Mouse (Mus musculus) hindbrain, embryonic 11.5 days (tissue): ENCODE data around the gene Mlst8. TPM values are rescaled to one million over a fixed set of nuclear protein-coding genes. Genes with fewer than 3 reads are reported as not detected.
"Not testable (repeated sequence)": the region's sequence is repeated elsewhere in the genome, so short reads cannot be mapped to it uniquely, and the experiment has no call there.

ENCODE experiments used
- ATAC-seq: fragments of 200-750 bp; cut with Nextera tagmentation; 2 replicates; pipeline ENCODE4 v1.8.0; 2017; ENCODE audit warnings: mild to moderate bottlenecking, moderate TSS enrichment, moderate library complexity; ENCODE audit not compliant: low FRiP score
- DNase-seq: peaks from one replicate; pipeline ENCODE4 v3.0.0-alpha.2; 2015; ENCODE audit warnings: low spot score
- H3K27ac ChIP-seq: fragments of 300-500 bp; sonication (generic); 2 replicates; pipeline ENCODE4 v1.5.1; 2014; ENCODE audit warnings: mild to moderate bottlenecking, low read depth, low read length
- H3K27me3 ChIP-seq: fragments of 300-500 bp; sonication (generic); 2 replicates; pipeline ENCODE4 v1.6.1; 2014; ENCODE audit warnings: mild to moderate bottlenecking, low read length, moderate library complexity, mixed read lengths; ENCODE audit not compliant: control insufficient read depth, insufficient read depth
- H3K36me3 ChIP-seq: fragments of 300-500 bp; sonication (generic); 2 replicates; pipeline ENCODE4 v1.6.1; 2014; ENCODE audit warnings: mild to moderate bottlenecking, low read length, moderate library complexity, mixed read lengths; ENCODE audit not compliant: control insufficient read depth, insufficient read depth
- H3K4me1 ChIP-seq: fragments of 300-500 bp; sonication (generic); replicated peaks from 2 replicates; pipeline ENCODE4 v1.6.1; 2014; ENCODE audit warnings: low read length, mixed read lengths; ENCODE audit not compliant: control insufficient read depth, insufficient read depth
- H3K4me2 ChIP-seq: fragments of 300-500 bp; sonication (generic); replicated peaks from 2 replicates; pipeline ENCODE4 v1.6.1; 2014; ENCODE audit warnings: mild to moderate bottlenecking, low read depth, low read length
- H3K4me3 ChIP-seq: fragments of 300-500 bp; sonication (generic); 2 replicates; pipeline ENCODE4 v1.5.1; 2014; ENCODE audit warnings: low read depth, low read length
- H3K9ac ChIP-seq: fragments of 300-500 bp; sonication (generic); 2 replicates; pipeline ENCODE4 v1.6.1; 2014; ENCODE audit warnings: low read depth, low read length
- H3K9me3 ChIP-seq: fragments of 300-500 bp; sonication (generic); 2 replicates; pipeline ENCODE4 v1.6.1; 2016; ENCODE audit warnings: low read length; ENCODE audit not compliant: control insufficient read depth
- WGBS: fragments of 180-500 bp; shearing (Covaris S2); extraction: QIAGEN DNeasy Blood & Tissue Kit; methylation state at CpG from one replicate; pipeline ENCODE4 v1.1.7; 2014; 5-methylcytosine and 5-hydroxymethylcytosine counted together
- polyA plus RNA-seq: library from polyadenylated mRNA; unstranded; fragments of >200 nt; fragmentation: Nextera tagmentation; extraction: Ambion mirVana; gene quantifications from 2 replicates; pipeline ENCODE4 v1.2.1, GENCODE M21; 2014

Gene Mlst8
- polyA plus RNA-seq, 1 experiment from 2014 or later: 37.7 TPM

- DNase-seq (no peak), ATAC-seq (no peak)
- no peak overlapping the region for H3K4me3 ChIP-seq
- H3K36me3 ChIP-seq: no peaks in the 10 kb centered on the region
- no peak overlapping the region for H3K27ac ChIP-seq
- H3K9ac ChIP-seq: no peak overlapping the region
- no peak overlapping the region for H3K4me2 ChIP-seq
- H3K9me3 ChIP-seq: no peaks in the 10 kb centered on the region
- H3K4me1 ChIP-seq: no peaks in the 10 kb centered on the region
- WGBS: 58% methylated on average over 6 of the region's 6 CpGs
- H3K27me3 ChIP-seq: no peaks in the 10 kb centered on the region
Measured at GRCm38 (mm10) chr17:24463374-24464133, 15.3 kb downstream of the Mlst8 start.

- no peaks in the 10 kb centered on the region for H3K4me1 ChIP-seq
- no peaks in the 10 kb centered on the region for H3K27me3 ChIP-seq
- H3K4me3 ChIP-seq: no peak overlapping the region
- H3K36me3 ChIP-seq: no peaks in the 10 kb centered on the region
- H3K27ac ChIP-seq: no peak overlapping the region
- no peak overlapping the region for H3K9ac ChIP-seq
- ATAC-seq (no peak), DNase-seq (no peak)
- no peaks in the 10 kb centered on the region for H3K9me3 ChIP-seq
- no peak overlapping the region for H3K4me2 ChIP-seq
- WGBS: 100% methylated on average over 1 of the region's 1 CpGs
Measured at GRCm38 (mm10) chr17:24462932-24463331, 15.9 kb downstream of the Mlst8 start.

GRCm38 (mm10) chr17:24461580-24461979 is 17.3 kb downstream of the Mlst8 start:
- Histone ChIP-seq H3K9me3 (no peaks in the 10 kb centered on the region), H3K27ac (no peak overlapping the region), H3K27me3 (no peaks in the 10 kb centered on the region), H3K9ac (no peak overlapping the region), H3K4me3 (no peak overlapping the region), H3K4me1 (no peaks in the 10 kb centered on the region), H3K36me3 (no peaks in the 10 kb centered on the region), H3K4me2 (no peak overlapping the region)
- 77% methylated on average over 2 of the region's 2 CpGs for WGBS
- DNase-seq: peak; percentile 51
- no peak for ATAC-seq

GRCm38 (mm10) chr17:24455523-24456206 is 23.2 kb downstream of the Mlst8 start:
- not testable (repeated sequence) for H3K27me3 ChIP-seq, H3K4me2 ChIP-seq, H3K4me1 ChIP-seq, H3K36me3 ChIP-seq, H3K9ac ChIP-seq, H3K27ac ChIP-seq, H3K9me3 ChIP-seq, H3K4me3 ChIP-seq, DNase-seq
- 52% methylated on average over 10 of the region's 10 CpGs for WGBS
- ATAC-seq: peak; percentile 9; the same call in 1 of the 2 replicates

- whole genome bisulfite sequencing: under 1% methylated on average over 67 of the region's 67 CpGs
- peak; percentile 93 for ATAC-seq
- peak overlapping the region; percentile 86 for H3K27ac ChIP-seq
- H3K4me3 ChIP-seq: peak overlapping the region; percentile 90
- H3K36me3 ChIP-seq: no peaks in the 10 kb centered on the region
- DNase-seq: peak; percentile 99
- H3K4me1 ChIP-seq: 0 out of 2 replicates have a peak, but pooled peaks cover 2% of the 10 kb centered on the region
- H3K9ac ChIP-seq: peak overlapping the region; percentile 90
- no peaks in the 10 kb centered on the region for H3K27me3 ChIP-seq
- H3K9me3 ChIP-seq: no peaks in the 10 kb centered on the region
- H3K4me2 ChIP-seq: peak overlapping the region; percentile 80
Measured at GRCm38 (mm10) chr17:24454756-24455522, 23.9 kb downstream of the Mlst8 start.

GRCm38 (mm10) chr17:24454218-24454755 is 24.6 kb downstream of the Mlst8 start:
- DNase-seq (no peak), ATAC-seq (no peak; the same call in 1 of the 2 replicates)
- WGBS: 13% methylated on average over 14 of the region's 14 CpGs
- H3K9ac ChIP-seq: peak overlapping the region; percentile 90
- peak overlapping the region; percentile 86 for H3K27ac ChIP-seq
- peak overlapping the region; percentile 80 for H3K4me2 ChIP-seq
- H3K4me1 ChIP-seq: 0 out of 2 replicates have a peak, but pooled peaks cover 2% of the 10 kb centered on the region
- H3K4me3 ChIP-seq: peak overlapping the region; percentile 90
- no peaks in the 10 kb centered on the region for H3K27me3 ChIP-seq
- no peaks in the 10 kb centered on the region for H3K36me3 ChIP-seq
- no peaks in the 10 kb centered on the region for H3K9me3 ChIP-seq

- no peaks in the 10 kb centered on the region for H3K36me3 ChIP-seq
- no peak for ATAC-seq
- no peak for DNase-seq
- no peak overlapping the region for H3K9ac ChIP-seq
- 94% methylated on average over 2 of the region's 2 CpGs for WGBS
- H3K9me3 ChIP-seq: no peaks in the 10 kb centered on the region
- H3K27ac ChIP-seq: no peak overlapping the region
- H3K4me3 ChIP-seq: no peak overlapping the region
- no peak overlapping the region for H3K4me2 ChIP-seq
- H3K27me3 ChIP-seq: no peaks in the 10 kb centered on the region
- H3K4me1 ChIP-seq: 0 out of 2 replicates have a peak, but pooled peaks cover 2% of the 10 kb centered on the region
Measured at GRCm38 (mm10) chr17:24453372-24453771, 25.5 kb downstream of the Mlst8 start.

GRCm38 (mm10) chr17:24451220-24451619 is 27.7 kb downstream of the Mlst8 start:
- H3K36me3 ChIP-seq: 0 out of 2 replicates have a peak, but pooled peaks cover 11% of the 10 kb centered on the region
- ATAC-seq (no peak), DNase-seq (no peak)
- no peak overlapping the region for H3K4me2 ChIP-seq
- H3K27me3 ChIP-seq: no peaks in the 10 kb centered on the region
- WGBS: 97% methylated on average over 6 of the region's 6 CpGs
- 0 out of 2 replicates have a peak, but pooled peaks cover 2% of the 10 kb centered on the region for H3K4me1 ChIP-seq
- no peaks in the 10 kb centered on the region for H3K9me3 ChIP-seq
- H3K9ac ChIP-seq: no peak overlapping the region
- no peak overlapping the region for H3K27ac ChIP-seq
- H3K4me3 ChIP-seq: no peak overlapping the region
